Mouse (Mus musculus) heart, postnatal 4 days (tissue): ENCODE data around the gene Igbp1b. TPM values are rescaled to one million over a fixed set of nuclear protein-coding genes. Genes with fewer than 3 reads are reported as not detected.

Experiments
- DNase-seq: peaks from one replicate; pipeline ENCODE4 v3.0.0; 2021
- total RNA-seq, 2 experiments: library from RNA; stranded (reverse); gene quantifications; 2 replicates each; pipeline ENCODE4 v1.2.3; 2021

The Igbp1b gene
- not detected for total RNA-seq

- DNase-seq, result no peak
Measured at GRCm38 (mm10) chr6:138658516-138658915, at the start of gene Igbp1b. Gene Igbp1b, minus strand, starts transcription at chr6:138658544.

GRCm38 (mm10) chr6:138682959-138683358 is 24.6 kb upstream of the Igbp1b start:
- no peak for DNase-seq

GRCm38 (mm10) chr6:138672704-138673141 is 14.4 kb upstream of the Igbp1b start:
- no peak for DNase-seq

- no peak for DNase-seq
Measured at GRCm38 (mm10) chr6:138665416-138665815, 7.1 kb upstream of the Igbp1b start.

GRCm38 (mm10) chr6:138645604-138646003 is 12.7 kb downstream of the Igbp1b start:
- no peak for DNase-seq

- DNase-seq, result no peak
Measured at GRCm38 (mm10) chr6:138639351-138639750, 19.0 kb downstream of the Igbp1b start.

GRCm38 (mm10) chr6:138620786-138621185 is 37.6 kb downstream of the Igbp1b start:
- DNase-seq, result no peak

GRCm38 (mm10) chr6:138618396-138618795 is 39.9 kb downstream of the Igbp1b start:
- no peak for DNase-seq

Other genes starting within 250 kb of the Igbp1b start
- gene Lmo3, start 76.6 kb downstream of the Igbp1b start, total RNA-seq, result under 1 TPM; 0.19 to 0.34 TPM